Mouse (Mus musculus) olfactory bulb, adult 2 months (tissue): ENCODE results near the gene Tspan15.

Source experiments
- CTCF ChIP-seq: fragments of 200-500 bp; IDR thresholded peaks from 2 replicates; pipeline ENCODE4 v1.5.1; 2012; ENCODE audit warnings: low read depth, mild to moderate bottlenecking, low read length, moderate library complexity; ENCODE audit not compliant: insufficient read depth
- POLR2A ChIP-seq: fragments of 200-500 bp; IDR thresholded peaks from 2 replicates; pipeline ENCODE4 v1.6.1; 2012; ENCODE audit warnings: mild to moderate bottlenecking, low read depth, low read length, moderate library complexity; ENCODE audit not compliant: insufficient read depth

DNA sequence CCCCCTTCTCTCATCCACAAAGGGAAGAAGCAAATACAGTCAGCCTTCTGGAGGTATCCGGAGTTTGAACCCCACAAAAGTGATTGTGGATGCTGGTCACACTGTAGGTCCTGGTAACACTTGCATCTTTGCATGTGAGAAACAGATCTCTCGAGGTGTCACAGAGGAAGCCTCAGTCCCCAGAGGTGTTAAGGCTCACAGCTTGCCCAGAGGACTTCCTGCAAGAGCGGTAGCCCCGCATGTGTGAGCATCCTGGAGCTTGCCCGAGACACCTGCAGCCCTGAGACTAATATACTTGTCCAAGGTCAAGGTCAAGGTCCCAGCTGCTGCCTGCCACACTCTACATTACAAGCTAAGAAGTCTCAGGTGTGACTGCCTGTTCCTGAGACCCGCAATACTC is 36.1 kb downstream of the Tspan15 start:
- TF ChIP-seq CTCF = no peak
- no peak for TF ChIP-seq POLR2A
